Mouse (Mus musculus) heart, postnatal 14 days (tissue): ENCODE data around the gene Nt5dc3. TPM values are rescaled to one million over a fixed set of nuclear protein-coding genes. Genes with fewer than 3 reads are reported as not detected.

Experiments used
- DNase-seq, 2 experiments: peaks; one replicate each; pipeline ENCODE4 v3.0.0; 2021 to 2022
- intact Hi-C: fragments of 180-260 bp; cut with DNase I; formaldehyde crosslinking; loops from one replicate; pipeline ENCODE4 v1.15.1; 2025
- total RNA-seq, 2 experiments: library from RNA; stranded (reverse); gene quantifications; 2 replicates each; pipeline ENCODE4 v1.2.3; 2021

Nt5dc3 gene
- total RNA-seq, 2 experiments from 2014 or later = 28.2 to 31.6 TPM

DNA sequence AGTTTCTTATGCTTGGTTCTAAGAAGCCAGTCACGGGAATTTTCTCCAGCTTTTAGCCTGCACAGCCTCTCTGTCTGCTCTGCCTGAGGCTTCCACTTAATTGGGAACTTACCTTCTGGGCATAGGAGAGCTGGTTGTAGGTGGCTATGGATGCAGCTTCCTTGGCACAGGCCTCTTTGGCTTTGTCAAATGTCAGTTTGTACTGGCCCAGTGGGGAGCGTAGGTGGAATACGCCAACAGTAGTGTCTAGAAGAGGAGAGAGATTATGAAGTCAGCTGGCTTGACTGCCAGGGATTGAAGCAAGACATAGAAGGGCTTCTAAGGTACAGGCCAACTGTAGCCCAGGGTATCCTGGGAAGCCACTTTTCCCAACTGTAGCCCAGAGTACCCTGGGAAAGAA lies 74.6 kb downstream of the Nt5dc3 start:
- intact Hi-C loops = no loop called here

DNA sequence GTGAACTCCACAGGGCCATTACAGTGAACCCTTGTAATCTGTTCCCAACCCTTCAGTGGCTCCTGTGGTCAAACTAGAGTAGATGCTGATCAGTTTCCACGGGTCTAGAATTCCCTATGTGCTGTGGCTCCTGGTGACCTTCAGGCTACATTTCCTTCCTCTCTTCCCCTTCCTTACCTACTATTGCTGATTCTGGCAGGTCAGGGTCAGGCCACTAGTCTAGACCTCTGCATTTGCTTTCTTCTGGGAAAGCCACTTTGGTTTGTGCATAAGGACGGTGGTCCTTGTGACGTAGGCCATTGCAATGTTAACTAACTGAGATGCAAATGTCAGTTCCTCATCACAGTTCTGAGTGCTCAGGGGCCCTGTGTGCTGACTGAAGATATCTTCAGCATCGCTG lies 81.6 kb downstream of the Nt5dc3 start:
- no peak for DNase-seq
- intact Hi-C loops = no loop called here

More for the DNA sequence above, 74.6 kb downstream of the Nt5dc3 start:
- DNase-seq = no peak

DNA sequence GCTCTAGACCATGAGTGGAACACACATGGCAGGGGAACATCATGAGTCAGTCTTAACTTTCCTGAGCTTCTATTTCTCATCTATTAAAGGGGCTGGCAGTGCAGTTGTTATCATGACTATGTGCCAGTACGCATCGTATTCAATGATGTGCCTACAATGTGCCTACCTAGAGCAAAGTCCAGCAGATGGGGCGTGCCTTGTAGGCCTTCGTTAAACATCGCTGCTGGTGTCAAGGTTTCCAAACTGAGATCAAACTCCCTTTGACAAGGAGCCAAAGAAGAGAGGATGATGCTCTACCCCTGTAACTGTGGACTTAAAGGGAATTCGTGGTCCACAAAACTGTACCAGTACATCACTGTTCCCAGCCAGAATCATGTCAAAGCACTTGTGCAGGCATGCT lies 83.7 kb downstream of the Nt5dc3 start:
- DNase-seq = no peak
- intact Hi-C loops = no loop called here

DNA sequence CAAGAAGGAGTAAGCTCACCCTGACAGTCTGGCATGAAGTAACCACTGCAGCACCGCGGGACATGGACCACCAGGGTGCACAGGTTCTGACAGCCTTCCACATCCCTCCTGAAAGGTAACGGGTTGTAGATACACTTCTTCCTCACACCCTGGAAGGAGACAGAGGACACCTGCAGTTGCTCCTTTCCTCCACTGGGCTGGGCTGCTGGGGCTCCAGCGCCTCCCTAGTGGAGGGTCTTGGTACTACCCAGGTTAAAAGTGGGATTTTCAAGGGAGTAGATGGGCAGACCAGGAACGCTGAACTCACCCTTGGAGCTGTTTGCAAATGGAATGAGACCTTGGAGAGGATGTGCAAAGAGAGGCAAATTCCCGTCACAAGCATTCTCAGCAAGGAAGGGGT lies 84.6 kb downstream of the Nt5dc3 start:
- intact Hi-C loops = no loop called here
- DNase-seq = no peak

DNA sequence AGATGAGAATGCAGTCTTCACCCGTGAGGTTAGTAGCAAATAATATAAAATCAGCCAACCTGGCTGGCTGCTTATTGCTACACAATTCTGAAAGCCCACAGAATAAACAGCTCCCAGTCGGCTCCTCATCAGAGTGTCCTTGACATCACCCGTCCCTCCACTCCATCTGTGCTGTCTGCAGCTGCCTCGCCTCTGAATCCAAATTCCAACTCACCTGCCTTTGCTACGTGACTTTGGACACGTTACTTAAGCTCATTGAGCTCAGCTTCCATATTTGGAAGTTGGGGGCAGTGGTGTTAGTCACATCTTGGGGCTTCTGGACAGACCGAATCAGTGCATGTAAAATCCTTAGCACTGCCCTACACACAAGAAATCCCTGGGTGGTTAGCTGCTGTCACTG lies 93.3 kb downstream of the Nt5dc3 start:
- intact Hi-C loops = no loop called here
- DNase-seq = no peak

DNA sequence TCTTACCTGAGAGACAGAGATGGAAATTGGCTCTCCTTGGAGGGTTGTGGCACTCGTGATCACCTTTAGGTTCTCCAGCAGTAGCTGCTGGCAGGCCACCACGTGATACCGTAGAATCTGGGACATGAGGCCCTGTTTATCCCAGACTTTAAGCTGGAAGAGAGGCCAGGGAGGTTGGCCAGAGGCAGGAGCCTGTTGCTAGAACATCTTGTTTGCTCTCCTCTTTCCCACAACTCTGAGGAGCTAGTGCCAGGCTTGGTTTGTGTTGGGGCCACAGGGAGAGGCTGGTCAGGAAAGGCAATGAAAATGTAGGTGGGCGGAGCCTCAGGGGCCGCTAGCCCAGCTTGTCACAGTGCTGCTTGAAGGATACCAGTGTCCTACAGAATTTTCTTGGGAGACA lies 93.8 kb downstream of the Nt5dc3 start:
- intact Hi-C loops = no loop called here
- no peak for DNase-seq

DNA sequence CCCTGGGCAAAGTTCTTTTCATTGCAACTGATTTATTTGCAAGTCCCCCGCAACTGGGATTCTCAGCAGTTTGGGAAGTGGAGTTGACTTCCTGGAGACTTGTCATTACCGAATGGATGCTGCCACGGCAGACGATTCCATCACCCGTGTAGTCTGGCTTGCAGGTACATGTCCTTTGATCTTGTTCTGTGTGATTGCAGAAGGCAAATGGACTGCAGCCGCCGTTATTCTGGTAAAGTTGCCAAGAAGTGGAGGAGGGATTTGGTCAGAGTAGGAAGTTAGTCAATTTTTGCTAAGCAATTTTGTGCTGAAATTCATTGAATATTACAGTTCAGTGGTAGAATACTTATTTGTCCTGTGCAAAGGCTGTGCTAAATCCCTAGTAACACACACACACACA lies 99.9 kb downstream of the Nt5dc3 start:
- no peak for DNase-seq
- intact Hi-C loops = no loop called here

DNA sequence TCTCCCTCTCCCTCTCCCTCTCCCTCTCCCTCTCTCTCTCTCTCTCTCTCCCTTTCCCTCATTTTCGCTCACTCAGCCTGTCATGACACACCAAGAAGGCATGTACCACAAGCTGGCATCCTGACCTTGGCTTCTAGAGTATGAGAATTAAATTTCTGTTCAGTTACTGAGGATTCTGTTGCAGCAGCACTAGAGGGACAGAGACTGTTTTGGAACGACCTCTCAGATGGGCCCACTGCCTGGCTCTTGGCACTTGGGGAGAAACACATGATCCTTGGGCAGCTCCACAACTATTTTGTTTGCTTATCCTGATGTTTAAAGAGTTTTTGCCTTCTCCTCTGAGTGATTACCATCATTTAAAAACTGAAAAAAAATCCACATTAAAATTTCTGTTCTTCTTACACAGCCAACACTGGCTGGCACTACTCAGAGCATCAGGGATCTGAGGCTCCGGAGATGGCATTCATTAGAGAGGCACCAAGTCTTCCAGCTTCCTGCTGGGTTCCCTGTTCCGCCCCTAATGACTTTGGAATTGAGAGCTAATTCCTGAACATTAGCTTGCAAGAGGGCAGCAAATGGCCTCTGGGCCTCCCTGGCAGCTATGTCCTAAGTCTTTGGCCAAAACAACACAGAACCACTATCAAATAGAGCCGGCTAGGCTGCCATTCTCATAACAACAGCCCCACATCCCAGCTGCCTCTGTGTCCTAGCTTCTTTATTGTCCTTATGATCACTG lies 101.4 kb downstream of the Nt5dc3 start:
- DNase-seq = peak in 1 of 2 experiments; percentile 13
- intact Hi-C loops = no loop called here

DNA sequence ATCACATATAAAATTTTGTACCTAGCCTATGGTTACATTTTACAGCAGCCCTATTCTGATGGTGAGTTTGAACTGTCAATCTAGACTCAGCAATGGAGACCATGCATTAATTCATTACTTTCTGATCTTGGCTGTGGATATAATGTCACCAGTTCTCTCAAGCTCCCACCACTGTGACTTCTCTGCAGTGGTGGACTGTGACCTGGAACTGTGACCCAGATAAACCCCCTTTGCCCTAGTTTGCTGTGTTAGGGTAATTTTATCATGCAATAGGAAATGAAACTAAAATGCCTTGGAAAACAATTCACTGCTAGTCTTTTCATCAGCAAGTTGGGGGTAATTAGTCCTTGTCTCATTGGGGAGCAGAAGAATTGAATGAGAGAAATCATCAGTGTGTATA lies 102.6 kb downstream of the Nt5dc3 start:
- intact Hi-C loops = no loop called here
- DNase-seq = no peak

DNA sequence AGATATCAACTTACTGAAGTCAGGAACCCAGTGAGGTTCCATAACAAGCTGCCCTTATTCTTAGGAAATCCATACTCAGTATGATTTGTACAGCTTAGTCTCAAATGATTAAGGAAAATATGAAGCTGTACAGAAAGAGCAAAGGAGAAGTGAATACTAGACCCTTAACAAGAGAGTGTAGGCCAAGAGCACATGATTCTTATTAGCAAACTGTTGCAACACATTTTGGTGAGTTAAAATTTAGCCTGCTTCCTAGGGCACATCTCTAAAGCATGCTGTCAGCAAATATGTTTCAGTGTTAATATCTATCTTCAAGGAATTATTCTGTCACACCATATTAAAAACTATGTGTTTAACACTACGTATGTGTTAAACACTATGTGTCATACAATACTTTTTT lies 107.6 kb downstream of the Nt5dc3 start:
- intact Hi-C loops = no loop called here
- DNase-seq = no peak

Other genes with a start within 250 kb of the Nt5dc3 start
- 100 to 1,000 TPM; 220 to 280 TPM for gene Hsp90b1, start 73.5 kb upstream of the Nt5dc3 start, total RNA-seq
- gene Ttc41, start 73.2 kb upstream of the Nt5dc3 start, total RNA-seq = 1 to 10 TPM; 1.4 TPM
- gene Gm49358, start 15.0 kb upstream of the Nt5dc3 start, total RNA-seq = 10 to 100 TPM in 1 of 2 experiments, 1 to 10 TPM in 1; 7.2 to 12.1 TPM
- under 1 TPM; 0.17 to 0.41 TPM for gene Stab2, start 229.0 kb downstream of the Nt5dc3 start, total RNA-seq